Mouse (Mus musculus) bone marrow, adult 2 months (tissue): ENCODE data around the gene Brsk2. TPM values are rescaled to one million over a fixed set of nuclear protein-coding genes. Genes with fewer than 3 reads are reported as not detected.
A peak's percentile ranks its signal among the peaks of the same experiment; 100 is the strongest.

Experiments
- H3K27ac ChIP-seq: fragments of 200-500 bp; 2 replicates; pipeline ENCODE4 v1.5.1; 2012; ENCODE audit warnings: low read depth, mild to moderate bottlenecking, control low read depth, inconsistent platforms, low read length; ENCODE audit not compliant: control insufficient read depth, poor library complexity, insufficient read depth
- H3K4me1 ChIP-seq: fragments of 200-500 bp; 2 replicates; pipeline ENCODE4 v1.6.1; 2011; ENCODE audit warnings: low read length; ENCODE audit not compliant: control insufficient read depth, insufficient read depth
- H3K4me3 ChIP-seq: fragments of 200-500 bp; replicated peaks from 2 replicates; pipeline ENCODE3; 2011; ENCODE audit warnings: mild to moderate bottlenecking, low read depth, low read length, control low read depth; ENCODE audit not compliant: control insufficient read depth
- CTCF ChIP-seq: fragments of 200-500 bp; IDR thresholded peaks from 2 replicates; pipeline ENCODE4 v1.5.1; 2011; ENCODE audit warnings: low read length, control low read depth; ENCODE audit not compliant: control insufficient read depth, insufficient read depth
- POLR2A ChIP-seq: fragments of 200-500 bp; IDR thresholded peaks from 2 replicates; pipeline ENCODE4 v1.6.1; 2011; ENCODE audit warnings: low read depth, mild to moderate bottlenecking, control low read depth, low read length, borderline replicate concordance; ENCODE audit not compliant: control insufficient read depth
- WGBS: fragments of 180-500 bp; shearing (Covaris S2); methylation state at CpG from one replicate; pipeline ENCODE4 v1.1.7; 2018; 5-methylcytosine and 5-hydroxymethylcytosine counted together
- polyA plus RNA-seq: library from polyadenylated mRNA; stranded (reverse); fragments of >200 nt; gene quantifications from 2 replicates; pipeline ENCODE4 v1.2.4, GENCODE M21; 2011; ENCODE audit warnings: low replicate concordance; ENCODE audit not compliant: missing spikeins, insufficient read depth, insufficient read length

Brsk2 gene
- polyA plus RNA-seq, 1 experiment: not detected

- H3K27ac ChIP-seq: no peak overlapping the region
- H3K4me3 ChIP-seq: no peak overlapping the region
- no peak for TF ChIP-seq POLR2A
- no peaks in the 10 kb centered on the region for H3K4me1 ChIP-seq
- 71% methylated on average over 1 of the region's 1 CpGs for WGBS
Observed at GRCm38 (mm10) chr7:141959133-141959532, 9.6 kb downstream of the Brsk2 start.

- Histone ChIP-seq H3K27ac (no peak overlapping the region), H3K4me1 (no peaks in the 10 kb centered on the region), H3K4me3 (no peak overlapping the region)
- TF ChIP-seq CTCF (no peak), POLR2A (no peak)
- WGBS: 65% methylated on average over 2 of the region's 2 CpGs
Observed at GRCm38 (mm10) chr7:141960926-141961325, 11.4 kb downstream of the Brsk2 start.

- Histone ChIP-seq H3K4me3 (no peak overlapping the region), H3K27ac (no peak overlapping the region), H3K4me1 (no peaks in the 10 kb centered on the region)
- WGBS: 83% methylated on average over 3 of the region's 3 CpGs
- TF ChIP-seq POLR2A (no peak), CTCF (no peak)
Observed at GRCm38 (mm10) chr7:141961491-141961890, 11.9 kb downstream of the Brsk2 start.

GRCm38 (mm10) chr7:141962521-141962920 lies 13.0 kb downstream of the Brsk2 start:
- 83% methylated on average over 3 of the region's 3 CpGs for WGBS
- no peak for TF ChIP-seq CTCF
- no peak for TF ChIP-seq POLR2A
- H3K4me3 ChIP-seq: no peak overlapping the region

GRCm38 (mm10) chr7:141966281-141966680 lies 16.7 kb downstream of the Brsk2 start:
- TF ChIP-seq CTCF (no peak), POLR2A (no peak)
- Histone ChIP-seq H3K27ac (no peak overlapping the region), H3K4me3 (no peak overlapping the region), H3K4me1 (no peaks in the 10 kb centered on the region)
- 69% methylated on average over 2 of the region's 2 CpGs for WGBS

More at GRCm38 (mm10) chr7:141962521-141962920, 13.0 kb downstream of the Brsk2 start:
- no peaks in the 10 kb centered on the region for H3K4me1 ChIP-seq
- no peak overlapping the region for H3K27ac ChIP-seq

GRCm38 (mm10) chr7:141972831-141973619 lies 23.5 kb downstream of the Brsk2 start:
- no peak overlapping the region for H3K4me3 ChIP-seq
- WGBS: 14% methylated on average over 7 of the region's 7 CpGs
- H3K27ac ChIP-seq: no peak overlapping the region
- no peaks in the 10 kb centered on the region for H3K4me1 ChIP-seq
- TF ChIP-seq CTCF (peak; percentile 14; the same call in 1 of the 2 replicates), POLR2A (no peak)

- 70% methylated on average over 6 of the region's 6 CpGs for WGBS
- Histone ChIP-seq H3K27ac (no peak overlapping the region), H3K4me1 (no peaks in the 10 kb centered on the region), H3K4me3 (no peak overlapping the region)
- TF ChIP-seq POLR2A (no peak), CTCF (no peak)
Observed at GRCm38 (mm10) chr7:141978003-141978402, 28.5 kb downstream of the Brsk2 start.

- 84% methylated on average over 4 of the region's 4 CpGs for WGBS
- TF ChIP-seq POLR2A (no peak), CTCF (no peak)
- H3K4me1 ChIP-seq: no peaks in the 10 kb centered on the region
- no peak overlapping the region for H3K27ac ChIP-seq
- H3K4me3 ChIP-seq: no peak overlapping the region
Observed at GRCm38 (mm10) chr7:141979247-141979646, 29.7 kb downstream of the Brsk2 start.
